Mouse (Mus musculus): ENCODE data around the gene Srsf2.

GRCm38 (mm10) chr11:116810983-116811901, 41.7 kb downstream of the Srsf2 start:
- TF ChIP-seq CTCF (IDR thresholded peaks at IDR 0.05; ENCODE audit: insufficient read depth, low read length) (no peak), POLR2A (IDR thresholded peaks at IDR 0.05; ENCODE audit: borderline replicate concordance, extremely low read depth, low read depth, low read length) (no peak)

Measured in lung, adult 2 months (tissue).